Comparison of ENCODE assay signal across 8 mouse cellular contexts in the genomic region with DNA sequence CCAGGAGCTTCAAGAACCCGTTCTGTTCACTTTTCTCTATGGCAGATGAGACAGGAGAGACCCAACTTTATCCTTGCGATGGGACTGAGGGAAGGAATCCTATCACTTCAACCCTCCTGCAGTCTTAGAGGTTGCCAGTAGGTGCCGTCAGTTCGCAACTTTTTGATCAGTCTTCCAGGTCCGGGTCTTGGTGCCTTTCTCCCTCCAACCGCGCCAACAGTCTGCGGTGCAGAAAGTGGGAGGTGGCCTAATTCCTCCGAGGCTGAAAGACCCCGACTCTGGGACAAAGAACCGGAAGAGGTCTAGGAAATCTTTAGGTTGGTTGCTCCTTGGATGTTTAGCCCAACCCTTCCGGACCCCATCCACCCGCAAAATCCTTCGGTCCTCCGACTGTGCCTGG. TPM values are rescaled to one million over a fixed set of nuclear protein-coding genes. Genes with fewer than 3 reads are reported as not detected.
DNase-seq lines count a peak whose midpoint lies in the region; TF ChIP-seq lines count a peak whose summit lies in the region.

No protein-coding gene starts in this region.

- H3K27me3 ChIP-seq in megakaryocyte, embryonic 14.5 days (replicated peaks) = peaks cover 59% of the 10 kb centered on the region

- peak; percentile 83 for TF ChIP-seq CTCF in left cerebral cortex, adult 2 months (IDR thresholded peaks at IDR 0.05)

- DNase-seq in ZHBTc4 (ENCODE audit: low read depth, low spot score) = peak; percentile 94
- peak; percentile 63 to 72 for DNase-seq in cerebellum, postnatal 36 days
- DNase-seq in gastrocnemius, adult 8-10 months (ENCODE audit: low spot score in 2 of 2) = peak; percentile 62 to 63
- DNase-seq in hindlimb bud, embryonic 11.5 days (ENCODE audit: extremely low spot score, low read depth, low spot score) = peak; percentile 87
- peak; percentile 74 to 76 for DNase-seq in left cerebral cortex, adult 2 months (ENCODE audit: extremely low spot score in 1 of 2, low spot score in 2 of 2)
- peak; percentile 85 to 87 for DNase-seq in right cerebral cortex, adult 2 months (ENCODE audit: low spot score in 2 of 2)
- peak; percentile 76 to 78 for DNase-seq in urinary bladder, postnatal 4 days (ENCODE audit: low spot score in 2 of 2)

- peak overlapping the region; percentile 67 for H3K4me3 ChIP-seq in left cerebral cortex, adult 2 months
- peak overlapping the region; percentile 92 for H3K4me3 ChIP-seq in megakaryocyte, embryonic 14.5 days (replicated peaks)

- H3K9me3 ChIP-seq in megakaryocyte, embryonic 14.5 days = no peaks in the 10 kb centered on the region

- H3K27ac ChIP-seq in left cerebral cortex, adult 2 months = peak overlapping the region; percentile 30; the same call in 1 of the 2 replicates

- H3K36me3 ChIP-seq in megakaryocyte, embryonic 14.5 days (replicated peaks; ENCODE audit: low read length) = no peaks in the 10 kb centered on the region

- H3K4me1 ChIP-seq in megakaryocyte, embryonic 14.5 days = peaks cover 64% of the 10 kb centered on the region

- intact Hi-C loops in left cerebral cortex, adult 2 months (cut with DNase I) = loop anchor here (1.0 to 5.0 kb wide), 5 partner anchors 27 to 117 kb away; partner anchors contain the start of gene Gjd3

RNA-seq across cellular contexts. Expression of gene Igfbp4, which starts 1.3 kb away (rescaled TPM):
- total RNA-seq in gastrocnemius, adult 8-10 months (2022) = 10 to 100 TPM; 23.4 to 50.7 (median 34.4) TPM
- 10 to 100 TPM; 82.8 to 88.7 TPM for total RNA-seq in left cerebral cortex, adult 2 months (2021)
- polyA plus RNA-seq in megakaryocyte, embryonic 14.5 days (2012; ENCODE audit: insufficient read depth, low replicate concordance) = 28.0 and 111 TPM in 2 replicates

RNA-seq across cellular contexts. Expression of gene Top2a, which starts 15.8 kb away (rescaled TPM):
- under 1 TPM in 3 of 4 experiments, not detected in 1; 0.25 to 0.60 (median 0.29) TPM for total RNA-seq in gastrocnemius, adult 8-10 months (2022)
- total RNA-seq in left cerebral cortex, adult 2 months (2021) = 1 to 10 TPM in 1 of 2 experiments, under 1 TPM in 1; 0.66 to 1.0 TPM
- 6.9 and 12.1 TPM in 2 replicates for polyA plus RNA-seq in megakaryocyte, embryonic 14.5 days (2012; ENCODE audit: insufficient read depth, low replicate concordance)

RNA-seq across cellular contexts. Expression of gene Tns4, which starts 49.3 kb away (rescaled TPM):
- total RNA-seq in gastrocnemius, adult 8-10 months (2022) = not detected
- 1 to 10 TPM in 1 of 2 experiments, under 1 TPM in 1; 0.19 to 1.1 TPM for total RNA-seq in left cerebral cortex, adult 2 months (2021)
- 0.93 TPM in 1 of 2 replicates, not detected in the other for polyA plus RNA-seq in megakaryocyte, embryonic 14.5 days (2012; ENCODE audit: insufficient read depth, low replicate concordance)

RNA-seq across cellular contexts. Expression of gene Gjd3, which starts 57.0 kb away (rescaled TPM):
- total RNA-seq in gastrocnemius, adult 8-10 months (2022) = not detected
- 1 to 10 TPM; 1.4 to 3.2 TPM for total RNA-seq in left cerebral cortex, adult 2 months (2021)
- not detected in 2 replicates for polyA plus RNA-seq in megakaryocyte, embryonic 14.5 days (2012; ENCODE audit: insufficient read depth, low replicate concordance)

Comparison
In these comparisons a context has a peak if more than half of its experiments do, and no peak if none do; other contexts are left out.
1. Peak in every context shown above with its lines: DNase-seq, H3K4me3 ChIP-seq and H3K27ac ChIP-seq.